9 mouse cellular contexts compared by ENCODE assay signal in genomic region chr12:84188881-84189444, GRCm38 (mm10). TPM values are rescaled to one million over a fixed set of nuclear protein-coding genes. Genes with fewer than 3 reads are reported as not detected.
A peak's percentile ranks its signal among the peaks of the same experiment; 100 is the strongest.
DNase-seq lines count a peak whose midpoint lies in the region; ATAC-seq and TF ChIP-seq lines count a peak whose summit lies in the region.
"Had no signal": no experiment of that assay in that cellular context is flagged by ENCODE, and none has a peak within 500 bp of the region (broad histone marks: within the 10 kb centered on the region; RNA-seq: fewer than 3 reads in every experiment).

No protein-coding gene starts in this region.

- no peak overlapping the region for H3K9ac ChIP-seq in forebrain, embryonic 11.5 days (ENCODE audit: low read length)
- H3K9ac ChIP-seq in forebrain, postnatal 0 days = no peak overlapping the region
- H3K9ac ChIP-seq in liver, embryonic 13.5 days = 0 out of 2 replicates have a peak overlapping the region, but pooled peaks have one; percentile 3

- no peak overlapping the region for H3K27ac ChIP-seq in forebrain, embryonic 11.5 days (ENCODE audit: low read depth, low read length)
- no peak overlapping the region for H3K27ac ChIP-seq in forebrain, postnatal 0 days (ENCODE audit: low read depth, low read length)
- H3K27ac ChIP-seq in layer of hippocampus, adult 2 months = peak overlapping the region; percentile 68
- H3K27ac ChIP-seq in liver, embryonic 13.5 days = peak overlapping the region; percentile 63

- no peak overlapping the region for H3K4me3 ChIP-seq in forebrain, embryonic 11.5 days (ENCODE audit: low read depth, low read length)
- H3K4me3 ChIP-seq in forebrain, postnatal 0 days (ENCODE audit: low read depth, low read length) = no peak overlapping the region
- H3K4me3 ChIP-seq in layer of hippocampus, adult 2 months = no peak overlapping the region
- H3K4me3 ChIP-seq in G1E (ENCODE audit: low read depth, low read length) = peak overlapping the region; percentile 42; the same call in 1 of the 2 replicates
- no peak overlapping the region for H3K4me3 ChIP-seq in liver, embryonic 13.5 days (replicated peaks)

- H3K9me3 ChIP-seq in forebrain, embryonic 11.5 days (ENCODE audit: control insufficient read depth, low read length) = no peaks in the 10 kb centered on the region; the same call in 1 of the 2 replicates
- H3K9me3 ChIP-seq in forebrain, postnatal 0 days (ENCODE audit: low read length) = no peaks in the 10 kb centered on the region
- peaks cover 13% of the 10 kb centered on the region for H3K9me3 ChIP-seq in G1E (replicated peaks)
- no peaks in the 10 kb centered on the region for H3K9me3 ChIP-seq in liver, embryonic 13.5 days (replicated peaks)

- no peaks in the 10 kb centered on the region for H3K36me3 ChIP-seq in forebrain, embryonic 11.5 days (ENCODE audit: control insufficient read depth, insufficient read depth, low read length)
- H3K36me3 ChIP-seq in forebrain, postnatal 0 days (ENCODE audit: insufficient read depth) = no peaks in the 10 kb centered on the region
- H3K36me3 ChIP-seq in G1E (replicated peaks) = peaks cover 81% of the 10 kb centered on the region
- peaks cover 48% of the 10 kb centered on the region for H3K36me3 ChIP-seq in liver, embryonic 13.5 days

- WGBS in forebrain, embryonic 11.5 days = 65% methylated on average over 14 of the region's 14 CpGs
- WGBS in forebrain, postnatal 0 days = 75% methylated on average over 14 of the region's 14 CpGs
- WGBS in liver, embryonic 13.5 days (ENCODE audit: insufficient replicate concordance) = 57% methylated on average over 14 of the region's 14 CpGs

- no peaks in the 10 kb centered on the region for H3K27me3 ChIP-seq in forebrain, embryonic 11.5 days (ENCODE audit: control insufficient read depth, insufficient read depth, low read length)
- no peaks in the 10 kb centered on the region for H3K27me3 ChIP-seq in forebrain, postnatal 0 days (ENCODE audit: insufficient read depth, low read length)
- H3K27me3 ChIP-seq in G1E (ENCODE audit: insufficient read depth, low read length) = no peaks in the 10 kb centered on the region
- no peaks in the 10 kb centered on the region for H3K27me3 ChIP-seq in liver, embryonic 13.5 days

- no peak for ATAC-seq in forebrain, embryonic 11.5 days (replicated peaks; ENCODE audit: low FRiP score)
- ATAC-seq in forebrain, postnatal 0 days = no peak
- ATAC-seq in G1E (ENCODE audit: extremely low read depth, insufficient number of reproducible peaks, low FRiP score, poor library complexity, severe bottlenecking) = no peak
- no peak for ATAC-seq in liver, embryonic 13.5 days (ENCODE audit: low read depth)

- TF ChIP-seq CTCF in forebrain, postnatal 0 days (IDR thresholded peaks at IDR 0.05; ENCODE audit: low read depth) = no peak
- TF ChIP-seq CTCF in layer of hippocampus, adult 2 months (conservative IDR thresholded peaks at IDR 0.05) = no peak
- TF ChIP-seq CTCF in G1E (IDR thresholded peaks at IDR 0.05; ENCODE audit: low read depth, low read length) = no peak

- intact Hi-C loops in left cerebral cortex, postnatal 4 days (cut with DNase I) = no loop called here

- H3K4me2 ChIP-seq in forebrain, embryonic 11.5 days (ENCODE audit: low read depth, low read length, severe bottlenecking) = no peak overlapping the region
- H3K4me2 ChIP-seq in forebrain, postnatal 0 days (ENCODE audit: low read depth) = no peak overlapping the region
- H3K4me2 ChIP-seq in liver, embryonic 13.5 days = 0 out of 2 replicates have a peak overlapping the region, but pooled peaks have one; percentile 98

- H3K4me1 ChIP-seq in forebrain, embryonic 11.5 days (replicated peaks; ENCODE audit: control insufficient read depth, insufficient read depth, low read length) = peaks cover 16% of the 10 kb centered on the region
- H3K4me1 ChIP-seq in forebrain, postnatal 0 days (ENCODE audit: insufficient read depth) = peaks cover 21% of the 10 kb centered on the region
- H3K4me1 ChIP-seq in G1E (ENCODE audit: insufficient read depth, low read depth, low read length) = peaks cover 78% of the 10 kb centered on the region
- peaks cover 82% of the 10 kb centered on the region for H3K4me1 ChIP-seq in liver, embryonic 13.5 days (replicated peaks)

- DNase-seq in forebrain, embryonic 11.5 days (ENCODE audit: low spot score) = peak; percentile 46
- DNase-seq in forebrain, postnatal 0 days = no peak
- no peak for DNase-seq in layer of hippocampus, adult 2 months (ENCODE audit: low spot score in 2 of 2)
- DNase-seq in layer of hippocampus, postnatal 10 days (ENCODE audit: low spot score in 2 of 2) = no peak
- no peak for DNase-seq in G1E (ENCODE audit: low spot score)
- DNase-seq in liver, embryonic 13.5 days = no peak
- no peak for DNase-seq in thymus, postnatal 25 days
- no peak for DNase-seq in left cerebral cortex, postnatal 4 days
- DNase-seq: adrenal gland, postnatal 36 days had no signal

RNA-seq across cellular contexts. Expression of gene Elmsan1, which starts 29.7 kb away (rescaled TPM):
- polyA plus RNA-seq in forebrain, embryonic 11.5 days (2014; fragmentation: Nextera tagmentation; extraction: Ambion mirVana) = 7.6 and 9.6 TPM in 2 replicates
- total RNA-seq in forebrain, postnatal 0 days (2014; rRNA removed) = 7.0 and 7.9 TPM in 2 replicates
- 2.2 and 2.5 TPM in 2 replicates for polyA plus RNA-seq in forebrain, postnatal 0 days (2015; fragmentation: Nextera tagmentation; extraction: Ambion mirVana)
- total RNA-seq in layer of hippocampus, adult 2 months (2021) = 10 to 100 TPM; 24.6 to 27.2 TPM
- total RNA-seq in layer of hippocampus, postnatal 10 days (2021) = 10 to 100 TPM; 13.3 to 13.5 TPM
- total RNA-seq in G1E (2014; fragmentation: Nextera tagmentation) (66.7 and 72.7 TPM in 2 replicates), G1E (2017) (21.0 and 21.4 TPM in 2 replicates)
- 125 and 140 TPM in 2 replicates for polyA plus RNA-seq in G1E (2012)
- 3.7 and 4.4 TPM in 2 replicates for polyA plus RNA-seq in liver, embryonic 13.5 days (2015; fragmentation: Nextera tagmentation; extraction: Ambion mirVana)
- total RNA-seq in left cerebral cortex, postnatal 4 days (2021) = 10 to 100 TPM; 12.9 to 14.9 TPM

RNA-seq across cellular contexts. Expression of gene Pnma1, which starts 40.7 kb away (rescaled TPM):
- 1.9 and 2.8 TPM in 2 replicates for polyA plus RNA-seq in forebrain, embryonic 11.5 days (2014; fragmentation: Nextera tagmentation; extraction: Ambion mirVana)
- 13.9 and 14.2 TPM in 2 replicates for total RNA-seq in forebrain, postnatal 0 days (2014; rRNA removed)
- polyA plus RNA-seq in forebrain, postnatal 0 days (2015; fragmentation: Nextera tagmentation; extraction: Ambion mirVana) = 9.3 and 12.0 TPM in 2 replicates
- 1 to 10 TPM; 2.8 to 3.8 TPM for total RNA-seq in layer of hippocampus, adult 2 months (2021)
- total RNA-seq in layer of hippocampus, postnatal 10 days (2021) = 1 to 10 TPM; 5.9 to 6.6 TPM
- total RNA-seq in G1E (2014; fragmentation: Nextera tagmentation) = 0.58 and 0.83 TPM in 2 replicates
- 0.76 and 1.5 TPM in 2 replicates for total RNA-seq in G1E (2017)
- polyA plus RNA-seq in G1E (2012) = 0.14 TPM in 2 replicates
- polyA plus RNA-seq in liver, embryonic 13.5 days (2015; fragmentation: Nextera tagmentation; extraction: Ambion mirVana) = 0.14 TPM in 1 of 2 replicates, not detected in the other
- total RNA-seq in left cerebral cortex, postnatal 4 days (2021) = 10 to 100 TPM; 11.0 to 11.1 TPM

Comparison
In these comparisons a context has a peak if more than half of its experiments do, and no peak if none do; other contexts are left out.
1. H3K27ac ChIP-seq: peak in layer of hippocampus, adult 2 months (single experiment) and liver, embryonic 13.5 days (single experiment); none in forebrain, embryonic 11.5 days (single experiment) and forebrain, postnatal 0 days (single experiment).